Mouse (Mus musculus) forebrain, embryonic 16.5 days (tissue): Measurements from ENCODE around the gene BC049715. TPM values are rescaled to one million over a fixed set of nuclear protein-coding genes. Genes with fewer than 3 reads are reported as not detected.
"Not testable (repeated sequence)": the region's sequence is repeated elsewhere in the genome, so short reads cannot be mapped to it uniquely, and the experiment has no call there.

ENCODE experiments used
- ATAC-seq: fragments of 200-750 bp; cut with Nextera tagmentation; 2 replicates; pipeline ENCODE4 v1.8.0; 2017; ENCODE audit warnings: mild to moderate bottlenecking, moderate library complexity
- H3K27ac ChIP-seq: fragments of 300-500 bp; sonication (generic); 2 replicates; pipeline ENCODE4 v1.5.1; 2014; ENCODE audit warnings: low read length, control low read depth
- H3K27me3 ChIP-seq: fragments of 300-500 bp; sonication (generic); replicated peaks from 2 replicates; pipeline ENCODE4 v1.6.1; 2014; ENCODE audit warnings: low read length; ENCODE audit not compliant: control insufficient read depth, insufficient read depth
- H3K36me3 ChIP-seq: fragments of 300-500 bp; sonication (generic); 2 replicates; pipeline ENCODE4 v1.6.1; 2014; ENCODE audit not compliant: control insufficient read depth, insufficient read depth
- H3K4me1 ChIP-seq: fragments of 300-500 bp; sonication (generic); replicated peaks from 2 replicates; pipeline ENCODE4 v1.6.1; 2014; ENCODE audit warnings: low read length; ENCODE audit not compliant: control insufficient read depth, insufficient read depth
- H3K4me2 ChIP-seq: fragments of 300-500 bp; sonication (generic); 2 replicates; pipeline ENCODE4 v1.6.1; 2014; ENCODE audit warnings: mild to moderate bottlenecking, low read length, control low read depth
- H3K4me3 ChIP-seq: fragments of 300-500 bp; sonication (generic); replicated peaks from 2 replicates; pipeline ENCODE4 v1.5.1; 2014; ENCODE audit warnings: mild to moderate bottlenecking, low read length, control low read depth
- H3K9ac ChIP-seq: fragments of 300-500 bp; sonication (generic); replicated peaks from 2 replicates; pipeline ENCODE4 v1.6.1; 2014; ENCODE audit warnings: low read depth, low read length, control low read depth
- H3K9me3 ChIP-seq: fragments of 300-500 bp; sonication (generic); 2 replicates; pipeline ENCODE4 v1.6.1; 2016; ENCODE audit warnings: low read length; ENCODE audit not compliant: control insufficient read depth
- whole genome bisulfite sequencing: fragments of 180-500 bp; shearing (Covaris S2); extraction: QIAGEN DNeasy Blood & Tissue Kit; methylation state at CpG from one replicate; pipeline ENCODE4 v1.1.7; 2014; 5-methylcytosine and 5-hydroxymethylcytosine counted together
- polyA plus RNA-seq: library from polyadenylated mRNA; unstranded; fragments of >200 nt; fragmentation: Nextera tagmentation; extraction: Ambion mirVana; gene quantifications from 2 replicates; pipeline ENCODE4 v1.2.1, GENCODE M21; 2015

Gene BC049715
- polyA plus RNA-seq, 1 experiment from 2014 or later = 1.4 TPM

GRCm38 (mm10) chr6:136795850-136796249 lies 31.6 kb upstream of the BC049715 start:
- no peak for ATAC-seq
- no peak overlapping the region for H3K4me2 ChIP-seq
- no peak overlapping the region for H3K9ac ChIP-seq
- H3K4me3 ChIP-seq = no peak overlapping the region
- 0 out of 2 replicates have a peak, but pooled peaks cover 2% of the 10 kb centered on the region for H3K27me3 ChIP-seq
- H3K4me1 ChIP-seq = peaks cover 10% of the 10 kb centered on the region
- no peaks in the 10 kb centered on the region for H3K9me3 ChIP-seq
- WGBS = 53% methylated on average over 6 of the region's 6 CpGs
- no peaks in the 10 kb centered on the region for H3K36me3 ChIP-seq
- no peak overlapping the region for H3K27ac ChIP-seq

GRCm38 (mm10) chr6:136797874-136798693 lies 29.3 kb upstream of the BC049715 start:
- H3K4me3 ChIP-seq, H3K27ac ChIP-seq, H3K9ac ChIP-seq, H3K36me3 ChIP-seq, H3K9me3 ChIP-seq, H3K4me2 ChIP-seq, H3K27me3 ChIP-seq, ATAC-seq: not testable (repeated sequence)
- peaks cover 12% of the 10 kb centered on the region for H3K4me1 ChIP-seq
- 92% methylated on average over 3 of the region's 3 CpGs for WGBS

- Histone ChIP-seq H3K36me3 (no peaks in the 10 kb centered on the region), H3K4me1 (peaks cover 10% of the 10 kb centered on the region), H3K4me3 (no peak overlapping the region), H3K4me2 (no peak overlapping the region), H3K27me3 (no peaks in the 10 kb centered on the region), H3K9ac (no peak overlapping the region), H3K27ac (no peak overlapping the region), H3K9me3 (no peaks in the 10 kb centered on the region)
- WGBS = 92% methylated on average over 8 of the region's 8 CpGs
- ATAC-seq = no peak
Observed at GRCm38 (mm10) chr6:136800710-136801109, 26.7 kb upstream of the BC049715 start.

- H3K27ac ChIP-seq = no peak overlapping the region
- peaks cover 10% of the 10 kb centered on the region for H3K4me1 ChIP-seq
- H3K4me3 ChIP-seq = no peak overlapping the region
- ATAC-seq = no peak
- H3K27me3 ChIP-seq = no peaks in the 10 kb centered on the region
- no peaks in the 10 kb centered on the region for H3K36me3 ChIP-seq
- no peak overlapping the region for H3K4me2 ChIP-seq
- H3K9me3 ChIP-seq = no peaks in the 10 kb centered on the region
- WGBS = 87% methylated on average over 6 of the region's 6 CpGs
- no peak overlapping the region for H3K9ac ChIP-seq
Observed at GRCm38 (mm10) chr6:136801274-136801673, 26.2 kb upstream of the BC049715 start.

- H3K4me2 ChIP-seq = peak overlapping the region; percentile 81
- H3K9ac ChIP-seq = peak overlapping the region; percentile 96
- no peaks in the 10 kb centered on the region for H3K27me3 ChIP-seq
- no peak for ATAC-seq
- peak overlapping the region; percentile 82 for H3K4me3 ChIP-seq
- H3K4me1 ChIP-seq = peaks cover 15% of the 10 kb centered on the region
- H3K9me3 ChIP-seq = no peaks in the 10 kb centered on the region
- peak overlapping the region; percentile 100 for H3K27ac ChIP-seq
- no peaks in the 10 kb centered on the region for H3K36me3 ChIP-seq
- whole genome bisulfite sequencing = 21% methylated on average over 12 of the region's 12 CpGs
Observed at GRCm38 (mm10) chr6:136803093-136803738, 24.2 kb upstream of the BC049715 start.

- ATAC-seq = peak; percentile 78
- under 1% methylated on average over 50 of the region's 50 CpGs for WGBS
Observed at GRCm38 (mm10) chr6:136803739-136804633, 23.4 kb upstream of the BC049715 start, which contains the start of gene Hist4h4. Hist4h4 (minus strand) TSS chr6:136804415.

GRCm38 (mm10) chr6:136804705-136805408 lies 22.6 kb upstream of the BC049715 start:
- WGBS = 25% methylated on average over 9 of the region's 9 CpGs
- no peaks in the 10 kb centered on the region for H3K27me3 ChIP-seq
- peaks cover 28% of the 10 kb centered on the region for H3K4me1 ChIP-seq
- H3K9me3 ChIP-seq = no peaks in the 10 kb centered on the region
- H3K4me2 ChIP-seq = peak overlapping the region; percentile 81
- H3K36me3 ChIP-seq = no peaks in the 10 kb centered on the region
- no peak for ATAC-seq
- H3K4me3 ChIP-seq = peak overlapping the region; percentile 82
- H3K27ac ChIP-seq = peak overlapping the region; percentile 100
- peak overlapping the region; percentile 96; the same call in 1 of the 2 replicates for H3K9ac ChIP-seq

More at GRCm38 (mm10) chr6:136803739-136804633, 23.4 kb upstream of the BC049715 start, which contains the start of gene Hist4h4:
- H3K9ac ChIP-seq = peak within 1 kb of the TSS; percentile 96
- H3K4me2 ChIP-seq = peak within 1 kb of the TSS; percentile 81
- H3K27me3 ChIP-seq = no peaks in the 10 kb centered on the region
- peaks cover 20% of the 10 kb centered on the region for H3K4me1 ChIP-seq
- H3K36me3 ChIP-seq = no peaks in the 10 kb centered on the region
- peak within 1 kb of the TSS; percentile 100 for H3K27ac ChIP-seq
- peak within 1 kb of the TSS; percentile 82 for H3K4me3 ChIP-seq
- H3K9me3 ChIP-seq = no peaks in the 10 kb centered on the region

- Histone ChIP-seq H3K9me3 (no peaks in the 10 kb centered on the region), H3K9ac (no peak overlapping the region), H3K4me3 (no peak overlapping the region), H3K4me1 (peaks cover 30% of the 10 kb centered on the region), H3K4me2 (no peak overlapping the region), H3K36me3 (no peaks in the 10 kb centered on the region), H3K27ac (no peak overlapping the region), H3K27me3 (no peaks in the 10 kb centered on the region)
- WGBS = 94% methylated on average over 1 of the region's 1 CpGs
- no peak for ATAC-seq
Observed at GRCm38 (mm10) chr6:136805409-136805775, 22.0 kb upstream of the BC049715 start.
